Mouse (Mus musculus) neural tube, embryonic 14.5 days (tissue): ENCODE measurements at regions not wholly inside any gene's neighbourhood (a gene's known extent, or its start where the extent isn't known, plus 50 kb on each side); places are given as distances from the start of the nearest gene placed in this dataset.

Experiments used
- ATAC-seq: fragments of 200-750 bp; cut with Nextera tagmentation; 2 replicates; pipeline ENCODE4 v1.8.0; 2017; ENCODE audit warnings: low read depth, mild to moderate bottlenecking, moderate TSS enrichment, moderate library complexity
- H3K27ac ChIP-seq: fragments of 300-500 bp; sonication (generic); 2 replicates; pipeline ENCODE4 v1.5.1; 2014; ENCODE audit warnings: low read depth, mild to moderate bottlenecking, control low read depth, low read length, moderate library complexity, mixed read lengths
- H3K27me3 ChIP-seq: fragments of 300-500 bp; sonication (generic); 2 replicates; pipeline ENCODE4 v1.6.1; 2014; ENCODE audit warnings: low read length; ENCODE audit not compliant: control insufficient read depth, insufficient read depth
- H3K36me3 ChIP-seq: fragments of 300-500 bp; sonication (generic); 2 replicates; pipeline ENCODE4 v1.6.1; 2014; ENCODE audit warnings: low read length, mixed read lengths; ENCODE audit not compliant: control insufficient read depth, insufficient read depth
- H3K4me1 ChIP-seq: fragments of 300-500 bp; sonication (generic); 2 replicates; pipeline ENCODE4 v1.6.1; 2014; ENCODE audit warnings: low read length; ENCODE audit not compliant: control insufficient read depth, insufficient read depth
- H3K4me2 ChIP-seq: fragments of 300-500 bp; sonication (generic); 2 replicates; pipeline ENCODE4 v1.6.1; 2014; ENCODE audit warnings: mild to moderate bottlenecking, low read depth, low read length, control low read depth
- H3K4me3 ChIP-seq: fragments of 300-500 bp; sonication (generic); 2 replicates; pipeline ENCODE4 v1.5.1; 2014; ENCODE audit warnings: low read depth, low read length, control low read depth, mixed read lengths
- H3K9ac ChIP-seq: fragments of 300-500 bp; sonication (generic); replicated peaks from 2 replicates; pipeline ENCODE4 v1.6.1; 2014; ENCODE audit warnings: low read depth, mild to moderate bottlenecking, control low read depth, low read length, mixed read lengths
- H3K9me3 ChIP-seq: fragments of 300-500 bp; sonication (generic); 2 replicates; pipeline ENCODE4 v1.6.1; 2016; ENCODE audit warnings: low read length; ENCODE audit not compliant: control insufficient read depth
- WGBS: fragments of 180-500 bp; shearing (Covaris S2); extraction: QIAGEN DNeasy Blood & Tissue Kit; methylation state at CpG from one replicate; pipeline ENCODE4 v1.1.7; 2014; 5-methylcytosine and 5-hydroxymethylcytosine counted together

GRCm38 (mm10) chr11:56105632-56106031, 64.8 kb upstream of the Nmur2 start:
- no peaks in the 10 kb centered on the region; the same call in 1 of the 2 replicates for H3K4me1 ChIP-seq
- WGBS: 27% methylated on average over 4 of the region's 4 CpGs
- no peak for ATAC-seq
- H3K4me2 ChIP-seq: no peak overlapping the region
- no peak overlapping the region for H3K9ac ChIP-seq
- H3K27ac ChIP-seq: no peak overlapping the region
- H3K9me3 ChIP-seq: no peaks in the 10 kb centered on the region
- no peaks in the 10 kb centered on the region for H3K36me3 ChIP-seq
- H3K4me3 ChIP-seq: no peak overlapping the region
- no peaks in the 10 kb centered on the region for H3K27me3 ChIP-seq

GRCm38 (mm10) chr11:56092891-56093290, 52.1 kb upstream of the Nmur2 start:
- no peaks in the 10 kb centered on the region for H3K36me3 ChIP-seq
- H3K9ac ChIP-seq: no peak overlapping the region
- no peaks in the 10 kb centered on the region for H3K4me1 ChIP-seq
- no peak overlapping the region for H3K27ac ChIP-seq
- no peak overlapping the region for H3K4me2 ChIP-seq
- no peak for ATAC-seq
- WGBS: 68% methylated on average over 2 of the region's 2 CpGs
- no peaks in the 10 kb centered on the region for H3K9me3 ChIP-seq
- no peaks in the 10 kb centered on the region for H3K27me3 ChIP-seq
- H3K4me3 ChIP-seq: no peak overlapping the region
